In genomic region chr19:44245761-44246171, GRCm38 (mm10) we compare ENCODE assay signal across 8 mouse cellular contexts. TPM values are rescaled to one million over a fixed set of nuclear protein-coding genes. Genes with fewer than 3 reads are reported as not detected.
DNase-seq lines count a peak whose midpoint lies in the region; ATAC-seq lines count a peak whose summit lies in the region.

No protein-coding gene starts in this region.

- no peak for ATAC-seq in CD4-positive, CD25-positive, alpha-beta regulatory T cell, adult 4 months
- no peak for ATAC-seq in midbrain, embryonic 13.5 days
- no peak for ATAC-seq in monocyte, adult 5-6 weeks (replicated peaks; ENCODE audit: insufficient number of reproducible peaks, low FRiP score, low TSS enrichment, poor library complexity, severe bottlenecking)

- H3K27me3 ChIP-seq in midbrain, embryonic 13.5 days: no peaks in the 10 kb centered on the region

- peak overlapping the region; percentile 74 for H3K4me2 ChIP-seq in midbrain, embryonic 13.5 days (replicated peaks)

- DNase-seq in CD4-positive, CD25-positive, alpha-beta regulatory T cell, adult 2 months (ENCODE audit: low read depth, low spot score): peak; percentile 87
- DNase-seq in urinary bladder, postnatal 14 days (ENCODE audit: low spot score): peak; percentile 46
- no peak for DNase-seq in urinary bladder, postnatal 4 days (ENCODE audit: low spot score in 2 of 2)
- DNase-seq in heart, adult 8-10 months (ENCODE audit: low spot score): peak; percentile 58
- DNase-seq in kidney, postnatal 36 days: peak; percentile 42 to 71

- H3K9ac ChIP-seq in midbrain, embryonic 13.5 days (replicated peaks): no peak overlapping the region

- H3K4me3 ChIP-seq in midbrain, embryonic 13.5 days (replicated peaks): no peak overlapping the region

- no peaks in the 10 kb centered on the region for H3K9me3 ChIP-seq in midbrain, embryonic 13.5 days

- H3K4me1 ChIP-seq in midbrain, embryonic 13.5 days (replicated peaks): peaks cover 28% of the 10 kb centered on the region

- no peak overlapping the region for H3K27ac ChIP-seq in midbrain, embryonic 13.5 days

- 5% methylated on average over 5 of the region's 5 CpGs for WGBS in midbrain, embryonic 13.5 days

- no peaks in the 10 kb centered on the region for H3K36me3 ChIP-seq in midbrain, embryonic 13.5 days

RNA-seq across cellular contexts. Expression of gene Scd3, which starts 42.7 kb away (rescaled TPM):
- polyA plus RNA-seq in CD4-positive, CD25-positive, alpha-beta regulatory T cell, adult 4 months (2017; shearing (Covaris generic)): not detected
- total RNA-seq in heart, adult 8-10 months (2022): under 1 TPM in 2 of 4 experiments, not detected in 2; 0.19 to 0.35 TPM
- 2.0 and 3.4 TPM in 2 replicates for polyA plus RNA-seq in midbrain, embryonic 13.5 days (2015; fragmentation: Nextera tagmentation; extraction: Ambion mirVana)
- not detected in 3 replicates for total RNA-seq in monocyte, adult 5-6 weeks (2017)

RNA-seq across cellular contexts. Expression of gene Scd2, which starts 47.7 kb away (rescaled TPM):
- polyA plus RNA-seq in CD4-positive, CD25-positive, alpha-beta regulatory T cell, adult 4 months (2017; shearing (Covaris generic)): 10 to 100 TPM; 40.3 to 46.7 TPM
- 10 to 100 TPM in 1 of 4 experiments, 1 to 10 TPM in 3; 7.5 to 10.2 (median 9.4) TPM for total RNA-seq in heart, adult 8-10 months (2022)
- polyA plus RNA-seq in midbrain, embryonic 13.5 days (2015; fragmentation: Nextera tagmentation; extraction: Ambion mirVana): 254 and 259 TPM in 2 replicates
- total RNA-seq in monocyte, adult 5-6 weeks (2017): 38.6 to 52.6 TPM (median 50.7 TPM) in 3 replicates

RNA-seq across cellular contexts. Expression of gene Pkd2l1, which starts 53.5 kb away (rescaled TPM):
- polyA plus RNA-seq in CD4-positive, CD25-positive, alpha-beta regulatory T cell, adult 4 months (2017; shearing (Covaris generic)): not detected
- not detected for total RNA-seq in heart, adult 8-10 months (2022)
- 0.20 and 0.27 TPM in 2 replicates for polyA plus RNA-seq in midbrain, embryonic 13.5 days (2015; fragmentation: Nextera tagmentation; extraction: Ambion mirVana)
- not detected in 3 replicates for total RNA-seq in monocyte, adult 5-6 weeks (2017)

Comparison
In these comparisons a context has a peak if more than half of its experiments do, and no peak if none do; other contexts are left out.
1. DNase-seq: peak in CD4-positive, CD25-positive, alpha-beta regulatory T cell, adult 2 months (single experiment), urinary bladder, postnatal 14 days (single experiment), heart, adult 8-10 months (single experiment) and kidney, postnatal 36 days (2 of 2); none in urinary bladder, postnatal 4 days (0 of 2).